Mouse (Mus musculus): ENCODE measurements at regions not wholly inside any gene's neighbourhood (a gene's known extent, or its start where the extent isn't known, plus 50 kb on each side); places are given as distances from the start of the nearest gene placed in this dataset.

GRCm38 (mm10) chr1:186393005-186393404, 275.9 kb upstream of the Lyplal1 start:
- DNase-seq (ENCODE audit: low spot score in 2 of 2): peak in 1 of 2 experiments; percentile 16
- intact Hi-C loops (cut with DNase I): loop anchor here (5.0 kb wide), 1 partner anchor 319 kb away; no protein-coding TSS in a partner anchor

GRCm38 (mm10) chr1:186384440-186384839, 267.3 kb upstream of the Lyplal1 start:
- intact Hi-C loops (cut with DNase I): no loop called here
- no peak for DNase-seq (ENCODE audit: low spot score in 2 of 2)

GRCm38 (mm10) chr1:186383453-186383852, 266.3 kb upstream of the Lyplal1 start:
- intact Hi-C loops (cut with DNase I): no loop called here
- no peak for DNase-seq (ENCODE audit: low spot score in 2 of 2)

GRCm38 (mm10) chr1:186383006-186383405, 265.9 kb upstream of the Lyplal1 start:
- no peak for DNase-seq (ENCODE audit: low spot score in 2 of 2)
- intact Hi-C loops (cut with DNase I): no loop called here

- DNase-seq (ENCODE audit: low spot score in 2 of 2): no peak
- intact Hi-C loops (cut with DNase I): no loop called here
Observed at GRCm38 (mm10) chr1:186379938-186380847, 263.1 kb upstream of the Lyplal1 start.

GRCm38 (mm10) chr1:186376906-186377623, 260.0 kb upstream of the Lyplal1 start:
- DNase-seq (ENCODE audit: low spot score in 2 of 2): no peak
- intact Hi-C loops (cut with DNase I): no loop called here

- no peak for DNase-seq (ENCODE audit: low spot score in 2 of 2)
- intact Hi-C loops (cut with DNase I): no loop called here
Observed at GRCm38 (mm10) chr1:186374009-186374649, 257.0 kb upstream of the Lyplal1 start.

- intact Hi-C loops (cut with DNase I): no loop called here
- no peak for DNase-seq (ENCODE audit: low spot score in 2 of 2)
Observed at GRCm38 (mm10) chr1:186373386-186373785, 256.3 kb upstream of the Lyplal1 start.

GRCm38 (mm10) chr1:186372770-186373353, 255.8 kb upstream of the Lyplal1 start:
- no peak for DNase-seq (ENCODE audit: low spot score in 2 of 2)
- intact Hi-C loops (cut with DNase I): no loop called here

- intact Hi-C loops (cut with DNase I): no loop called here
- DNase-seq (ENCODE audit: low spot score in 2 of 2): no peak
Observed at GRCm38 (mm10) chr1:186363356-186363755, 246.2 kb upstream of the Lyplal1 start.

- DNase-seq (ENCODE audit: low spot score in 2 of 2): no peak
- intact Hi-C loops (cut with DNase I): no loop called here
Observed at GRCm38 (mm10) chr1:186358011-186358670, 241.0 kb upstream of the Lyplal1 start.

- intact Hi-C loops (cut with DNase I): no loop called here
- no peak for DNase-seq (ENCODE audit: low spot score in 2 of 2)
Observed at GRCm38 (mm10) chr1:186354742-186355141, 237.6 kb upstream of the Lyplal1 start.

- DNase-seq (ENCODE audit: low spot score in 2 of 2): no peak
- intact Hi-C loops (cut with DNase I): no loop called here
Observed at GRCm38 (mm10) chr1:186354072-186354471, 237.0 kb upstream of the Lyplal1 start.

GRCm38 (mm10) chr1:186350381-186350780, 233.3 kb upstream of the Lyplal1 start:
- no peak for DNase-seq (ENCODE audit: low spot score in 2 of 2)
- intact Hi-C loops (cut with DNase I): no loop called here

- intact Hi-C loops (cut with DNase I): no loop called here
- no peak for DNase-seq (ENCODE audit: low spot score in 2 of 2)
Observed at GRCm38 (mm10) chr1:186349966-186350365, 232.9 kb upstream of the Lyplal1 start.

- DNase-seq (ENCODE audit: low spot score in 2 of 2): no peak
- intact Hi-C loops (cut with DNase I): no loop called here
Observed at GRCm38 (mm10) chr1:186347413-186348147, 230.5 kb upstream of the Lyplal1 start.

- intact Hi-C loops (cut with DNase I): no loop called here
- peak; percentile 7 to 33 for DNase-seq (ENCODE audit: low spot score in 2 of 2)
Observed at GRCm38 (mm10) chr1:186345449-186345848, 228.3 kb upstream of the Lyplal1 start.

GRCm38 (mm10) chr1:186342931-186343506, 225.9 kb upstream of the Lyplal1 start:
- intact Hi-C loops (cut with DNase I): no loop called here
- no peak for DNase-seq (ENCODE audit: low spot score in 2 of 2)
